Mouse (Mus musculus): Measurements from ENCODE around the gene Luc7l.

Gene Luc7l

GRCm38 (mm10) chr17:26252539-26253251 lies at the start of gene Luc7l:
Gene Luc7l, plus strand, starts transcription at chr17:26252896.
- peak; percentile 94 to 95 for DNase-seq

GRCm38 (mm10) chr17:26203321-26203811 lies 49.3 kb upstream of the Luc7l start:
- peak; percentile 53 to 59 for DNase-seq

DNA sequence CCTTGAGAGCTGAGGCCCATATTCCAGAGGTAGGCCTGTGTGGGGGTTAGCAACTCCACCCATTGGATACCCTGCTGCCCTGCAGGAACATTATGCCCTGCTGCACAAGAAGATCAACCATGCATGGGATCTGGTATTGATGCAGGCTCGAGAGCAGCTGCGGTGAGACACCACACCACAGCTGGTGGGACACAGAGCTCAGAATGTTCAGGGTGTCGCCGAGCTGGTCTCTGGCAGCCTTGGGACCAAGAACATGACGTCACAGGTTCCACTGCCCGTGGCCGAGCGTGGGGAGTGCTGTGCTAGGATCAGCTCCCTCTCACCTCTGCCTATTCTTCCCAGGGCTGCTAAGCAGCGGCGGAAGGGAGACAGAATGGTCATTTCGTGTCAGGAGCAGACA lies 47.9 kb upstream of the Luc7l start:
- no peak for DNase-seq

GRCm38 (mm10) chr17:26206392-26206791 lies 46.3 kb upstream of the Luc7l start:
- DNase-seq = no peak

- DNase-seq = no peak
Measured at GRCm38 (mm10) chr17:26207686-26208085, 45.0 kb upstream of the Luc7l start, which contains the start of gene Arhgdig. Gene Arhgdig, minus strand, starts transcription at chr17:26207786.

DNA sequence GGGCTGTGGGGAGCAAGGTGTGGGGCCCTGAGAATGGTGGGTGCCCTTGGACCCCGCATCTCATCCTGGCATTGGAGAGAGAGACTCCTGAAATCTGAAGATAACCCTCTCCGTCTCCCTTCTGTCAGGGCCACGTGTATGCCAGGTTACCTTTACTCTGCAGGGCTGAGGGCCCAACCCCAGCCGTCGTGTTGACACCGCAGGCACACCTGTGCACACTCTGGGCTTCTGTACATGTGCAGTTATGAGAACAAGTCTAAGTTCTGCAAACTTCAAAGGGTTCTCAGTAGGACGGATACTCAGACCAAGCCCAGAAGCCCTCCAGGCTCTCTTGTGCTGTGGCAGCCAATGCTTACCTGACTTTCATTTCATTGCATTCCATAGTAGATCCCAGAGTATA lies 40.5 kb upstream of the Luc7l start:
- DNase-seq = no peak

DNA sequence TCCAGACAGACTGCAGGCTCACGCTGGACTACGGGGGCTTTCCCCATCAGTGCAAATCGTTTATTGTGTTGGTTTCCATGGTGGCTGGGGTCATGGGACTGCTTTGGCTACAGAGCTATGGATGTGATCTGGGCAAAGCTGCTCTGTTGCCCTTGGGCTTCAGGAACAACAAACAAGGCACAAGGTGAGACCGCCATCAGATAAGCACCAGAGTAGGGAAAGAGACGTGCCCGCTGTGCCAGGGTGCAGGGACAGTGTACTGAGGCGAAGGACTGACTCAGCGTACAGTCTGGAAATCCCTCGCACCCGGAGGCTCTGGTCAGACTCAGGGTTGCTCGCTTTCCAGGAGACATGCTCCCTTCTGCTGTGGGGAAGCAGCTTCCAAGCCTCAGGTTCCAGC lies 40.0 kb upstream of the Luc7l start:
- no peak for DNase-seq

DNA sequence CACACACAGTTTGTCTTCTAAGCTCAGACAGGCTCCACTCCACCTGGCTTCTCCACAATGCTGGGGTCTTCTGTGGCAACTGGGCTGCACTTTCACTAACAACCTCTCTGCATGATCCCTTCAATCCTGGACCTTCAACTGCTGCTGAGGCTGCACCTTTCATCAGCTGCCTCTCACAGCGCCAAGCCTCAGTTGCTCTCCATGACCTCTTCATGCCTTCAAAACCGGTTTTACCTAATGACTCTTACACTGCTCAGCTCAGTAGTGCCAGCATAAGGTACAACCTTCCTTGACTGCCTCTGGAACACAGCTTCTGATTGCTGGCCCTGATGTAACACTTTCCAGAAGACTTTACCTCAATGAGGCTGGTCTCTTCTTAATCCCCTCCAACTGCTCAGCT lies 31.2 kb upstream of the Luc7l start:
- DNase-seq = peak in 1 of 2 experiments; percentile 43

- peak; percentile 84 to 91 for DNase-seq
Measured at GRCm38 (mm10) chr17:26225150-26225549, 27.5 kb upstream of the Luc7l start.

GRCm38 (mm10) chr17:26229776-26230175 lies 22.9 kb upstream of the Luc7l start:
- no peak for DNase-seq

DNA sequence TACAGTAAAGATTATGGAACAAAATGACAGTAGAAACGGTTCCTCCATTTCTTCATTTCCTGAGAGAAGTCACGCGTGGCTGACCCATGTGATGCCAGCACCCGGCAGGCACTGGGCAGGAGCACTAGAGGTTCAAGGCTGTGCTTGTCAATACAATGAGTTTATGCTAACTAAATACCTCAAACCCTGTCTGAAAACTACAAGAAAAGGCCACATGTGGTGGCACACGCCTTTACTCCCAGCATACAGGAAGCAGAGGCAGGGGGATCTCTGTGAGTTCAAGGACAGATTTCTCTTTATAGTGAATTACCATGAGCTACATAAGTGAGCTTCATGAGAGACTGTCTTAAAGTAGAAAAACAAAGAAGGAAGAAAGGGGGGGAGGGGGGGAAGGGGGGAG lies 21.5 kb upstream of the Luc7l start:
- no peak for DNase-seq

- DNase-seq = no peak
Measured at GRCm38 (mm10) chr17:26232863-26233262, 19.8 kb upstream of the Luc7l start.

DNA sequence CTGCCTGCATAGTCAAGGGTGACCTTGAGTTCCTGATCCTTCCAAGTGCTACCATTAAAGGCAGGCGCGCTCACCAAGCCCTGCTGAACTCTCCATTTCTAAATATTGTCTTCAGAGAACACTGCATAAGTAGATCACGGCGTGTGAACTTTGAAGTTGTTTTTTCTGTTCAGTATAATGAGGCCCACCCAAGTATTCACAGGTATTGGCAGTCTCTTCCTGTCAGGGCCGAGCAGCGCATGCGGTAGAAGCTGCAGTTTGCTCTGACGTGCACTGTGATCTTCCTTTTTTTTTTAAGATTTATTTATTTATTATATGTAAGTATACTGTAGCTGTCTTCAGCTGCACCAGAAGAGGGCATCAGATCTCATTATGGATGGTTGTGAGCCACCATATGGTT lies 18.3 kb upstream of the Luc7l start:
- no peak for DNase-seq

DNA sequence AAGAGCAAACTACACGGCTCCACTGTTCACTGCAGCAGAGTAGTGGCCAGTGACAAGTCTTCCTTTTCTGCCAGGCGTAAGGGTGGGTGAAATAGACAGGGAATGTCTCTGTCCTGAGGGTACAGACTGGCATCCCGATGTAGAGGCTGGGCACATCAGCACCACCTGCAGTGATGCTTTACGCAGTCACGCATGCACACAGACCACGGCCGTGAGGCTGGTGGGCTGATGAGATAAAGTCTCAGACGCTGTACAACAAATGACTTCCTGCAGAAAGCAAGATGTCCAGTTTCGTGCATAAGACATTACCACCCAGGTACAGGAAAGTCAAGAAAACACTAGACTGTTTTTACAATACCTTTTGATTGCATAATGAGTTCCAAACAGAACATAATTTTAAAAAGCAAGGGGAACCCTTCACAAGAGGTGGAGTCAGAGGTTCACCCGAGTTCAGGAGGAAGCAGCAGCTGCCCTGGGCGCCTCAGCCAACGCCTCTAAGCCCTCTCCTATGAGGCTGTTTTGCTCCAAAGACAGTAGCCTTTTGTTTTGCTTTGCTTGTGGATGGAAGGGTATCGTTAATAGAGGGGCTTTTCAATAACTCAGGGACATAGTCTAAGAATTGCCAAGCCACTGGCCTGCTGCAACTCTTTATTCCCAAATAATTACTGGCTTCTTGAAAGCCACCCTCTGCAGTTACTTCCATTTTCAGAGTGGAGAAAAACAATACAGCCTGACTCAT lies 17.4 kb upstream of the Luc7l start:
- peak in 1 of 2 experiments; percentile 35 for DNase-seq

DNA sequence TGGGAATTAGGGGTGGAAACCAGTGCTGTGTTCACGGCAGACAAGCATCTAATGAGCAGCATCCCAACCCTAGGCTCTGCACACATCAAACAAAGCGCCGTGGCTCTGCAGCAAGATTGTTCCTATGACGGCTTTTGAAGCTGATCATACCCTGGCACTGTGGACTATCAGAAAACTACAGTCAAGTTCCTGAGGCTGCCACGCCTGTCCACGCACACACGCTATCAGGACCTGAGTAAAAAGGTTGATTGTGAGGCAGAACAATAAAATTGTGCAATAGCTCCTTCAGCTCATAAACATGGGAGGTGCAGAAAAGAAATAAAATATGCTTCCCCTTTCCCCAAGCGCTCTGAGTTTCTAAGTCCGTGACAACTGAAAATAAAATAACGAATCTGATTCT lies 15.0 kb upstream of the Luc7l start:
- no peak for DNase-seq

- no peak for DNase-seq
Measured at GRCm38 (mm10) chr17:26239551-26239950, 13.1 kb upstream of the Luc7l start.

DNA sequence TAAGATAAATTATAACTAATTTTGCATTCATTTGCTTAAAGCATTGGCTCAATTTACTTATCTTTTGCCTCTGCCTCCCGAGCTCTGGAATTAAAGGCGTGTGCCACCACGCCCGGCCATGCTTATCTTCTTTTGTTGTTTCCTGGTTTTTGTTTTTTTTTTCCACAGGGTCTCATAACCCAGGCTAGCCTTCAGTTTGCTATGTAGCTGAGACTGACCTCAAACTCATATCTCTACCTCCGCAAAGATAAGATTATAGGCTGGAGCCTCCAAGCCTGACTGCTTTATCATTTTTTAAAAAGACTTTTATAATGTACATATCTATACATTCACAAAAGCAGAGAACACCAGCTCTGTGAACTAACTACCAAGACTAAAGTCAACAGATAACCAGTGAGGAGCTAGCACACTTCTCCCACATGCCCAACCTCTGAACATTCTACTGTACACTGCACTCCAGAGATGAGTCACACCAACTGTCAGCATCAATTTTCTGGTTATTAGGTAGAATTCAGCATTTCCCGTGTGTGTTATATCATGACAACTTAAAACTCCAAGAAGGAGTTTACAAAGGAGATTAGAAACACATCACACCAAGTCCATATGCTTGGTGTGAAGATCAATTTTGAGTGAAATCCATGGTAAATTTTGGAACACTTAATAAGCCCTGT lies 12.4 kb upstream of the Luc7l start:
- no peak for DNase-seq

GRCm38 (mm10) chr17:26240990-26241389 lies 11.7 kb upstream of the Luc7l start:
- DNase-seq = no peak

- DNase-seq = peak; percentile 84 to 86
Measured at GRCm38 (mm10) chr17:26243471-26244100, 9.1 kb upstream of the Luc7l start.

- peak; percentile 95 to 96 for DNase-seq
Measured at GRCm38 (mm10) chr17:26244101-26244841, 8.4 kb upstream of the Luc7l start, which contains the start of gene Fam234a. Gene Fam234a, minus strand, starts transcription at chr17:26244242.

- DNase-seq = no peak
Measured at GRCm38 (mm10) chr17:26251886-26252538, 684 bp upstream of the Luc7l start.

- no peak for DNase-seq
Measured at GRCm38 (mm10) chr17:26253399-26253798, 703 bp downstream of the Luc7l start.
